Mouse (Mus musculus): ENCODE data around the gene Shank1. TPM values are rescaled to one million over a fixed set of nuclear protein-coding genes. Genes with fewer than 3 reads are reported as not detected.
A peak's percentile ranks its signal among the peaks of the same experiment; 100 is the strongest.

Gene Shank1
- polyA plus RNA-seq, 1 experiment from 2014 or later, result 3.4 TPM

DNA sequence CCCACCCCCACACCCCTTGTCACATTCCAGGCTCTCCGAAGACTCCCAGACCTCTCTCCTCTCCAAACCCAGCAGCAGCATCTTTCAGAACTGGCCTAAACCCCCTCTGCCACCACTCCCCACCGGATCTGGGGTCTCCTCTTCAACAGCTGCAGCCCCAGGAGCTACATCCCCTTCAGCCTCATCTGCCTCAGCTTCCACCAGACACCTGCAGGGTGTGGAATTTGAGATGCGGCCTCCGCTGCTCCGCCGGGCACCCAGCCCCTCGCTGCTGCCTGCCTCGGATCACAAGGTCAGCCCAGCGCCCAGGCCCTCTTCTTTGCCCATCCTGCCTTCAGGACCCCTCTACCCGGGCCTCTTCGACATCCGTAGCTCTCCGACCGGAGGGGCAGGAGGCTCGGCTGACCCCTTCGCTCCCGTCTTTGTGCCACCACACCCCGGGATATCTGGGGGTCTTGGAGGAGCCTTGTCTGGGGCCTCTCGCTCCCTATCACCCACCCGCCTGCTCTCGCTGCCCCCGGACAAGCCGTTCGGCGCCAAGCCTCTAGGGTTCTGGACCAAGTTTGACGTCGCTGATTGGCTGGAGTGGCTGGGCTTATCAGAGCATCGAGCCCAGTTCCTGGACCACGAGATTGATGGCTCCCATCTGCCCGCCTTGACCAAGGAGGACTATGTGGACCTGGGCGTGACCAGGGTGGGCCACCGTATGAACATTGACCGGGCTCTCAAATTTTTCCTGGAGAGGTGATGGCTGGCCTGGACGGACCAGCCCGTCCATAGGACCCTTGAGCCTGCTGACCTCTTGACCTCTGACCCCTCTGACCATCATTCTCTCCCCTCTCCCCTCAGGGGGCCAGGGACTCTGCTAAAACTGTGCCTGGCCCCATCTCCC lies 46.8 kb downstream of the Shank1 start:
- ATAC-seq (ENCODE audit: low FRiP score), result no peak
- peak; percentile 91 for DNase-seq (ENCODE audit: low spot score, missing footprints)
- Histone ChIP-seq H3K27me3 (ENCODE audit: control insufficient read depth, insufficient read depth, low read length) (peaks cover 63% of the 10 kb centered on the region), H3K4me1 (ENCODE audit: control insufficient read depth, insufficient read depth, low read length) (peaks cover 43% of the 10 kb centered on the region), H3K4me3 (ENCODE audit: low read depth, low read length) (peak overlapping the region; percentile 11; the same call in 1 of the 2 replicates), H3K9ac (ENCODE audit: low read length) (peak overlapping the region; percentile 32), H3K9me3 (ENCODE audit: control insufficient read depth, low read length) (no peaks in the 10 kb centered on the region), H3K4me2 (peak overlapping the region; percentile 20), H3K36me3 (ENCODE audit: control insufficient read depth, insufficient read depth, low read length) (no peaks in the 10 kb centered on the region), H3K27ac (ENCODE audit: low read depth, low read length) (no peak overlapping the region)
- 2% methylated on average over 35 of the region's 35 CpGs for WGBS

DNA sequence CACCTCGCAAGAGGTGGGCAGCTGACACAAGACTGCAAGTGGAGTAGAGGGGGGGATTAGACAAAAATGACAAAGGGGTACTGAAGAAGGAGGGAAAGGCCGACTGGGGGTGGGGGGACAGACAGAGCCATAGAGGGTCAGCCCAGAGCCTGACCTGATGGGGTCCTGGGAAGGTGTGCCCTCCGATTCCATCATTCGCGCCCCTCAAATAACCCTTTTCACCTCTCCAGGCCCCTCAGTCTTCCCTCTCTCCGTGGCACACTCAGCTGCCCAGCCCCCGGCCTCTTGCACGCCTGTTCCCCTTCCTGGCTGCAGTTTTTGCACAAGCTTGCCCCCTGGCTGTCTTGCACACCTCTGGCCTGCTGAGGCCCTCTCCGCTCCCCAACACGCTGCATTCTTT lies 47.5 kb downstream of the Shank1 start:
- Histone ChIP-seq H3K36me3 (ENCODE audit: control insufficient read depth, insufficient read depth, low read length) (no peaks in the 10 kb centered on the region), H3K4me1 (ENCODE audit: control insufficient read depth, insufficient read depth, low read length) (peaks cover 38% of the 10 kb centered on the region), H3K27ac (ENCODE audit: low read depth, low read length) (no peak overlapping the region), H3K4me2 (peak overlapping the region; percentile 20), H3K27me3 (ENCODE audit: control insufficient read depth, insufficient read depth, low read length) (peaks cover 58% of the 10 kb centered on the region), H3K9ac (ENCODE audit: low read length) (no peak overlapping the region), H3K4me3 (ENCODE audit: low read depth, low read length) (0 out of 2 replicates have a peak overlapping the region, but pooled peaks have one; percentile 7), H3K9me3 (ENCODE audit: control insufficient read depth, low read length) (no peaks in the 10 kb centered on the region)
- WGBS, result 7% methylated on average over 10 of the region's 10 CpGs
- DNase-seq (ENCODE audit: low spot score, missing footprints), result peak; percentile 90
- ATAC-seq (ENCODE audit: low FRiP score), result no peak

DNA sequence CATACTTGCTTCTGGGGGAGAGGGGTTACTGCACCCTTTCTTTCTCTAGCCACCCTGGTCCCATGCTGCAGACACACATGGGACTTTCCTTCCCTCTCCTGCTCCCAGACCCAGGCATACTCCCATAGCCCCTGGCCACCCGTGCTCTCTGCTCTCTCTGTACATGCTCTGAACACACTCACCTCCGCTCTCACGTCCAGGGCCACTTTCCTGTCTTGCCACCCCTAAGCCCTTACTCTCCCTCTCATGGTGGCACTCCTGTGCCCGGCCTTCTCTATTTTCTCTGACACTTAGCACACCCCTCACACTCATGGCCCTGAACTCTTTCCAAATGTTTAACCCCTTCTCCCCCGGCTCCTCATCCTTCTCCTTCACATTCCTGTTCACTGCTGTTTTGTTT lies 48.0 kb downstream of the Shank1 start:
- no peaks in the 10 kb centered on the region for H3K9me3 ChIP-seq (ENCODE audit: control insufficient read depth, low read length)
- 12% methylated on average over 5 of the region's 5 CpGs for WGBS
- peak overlapping the region; percentile 24; the same call in 1 of the 2 replicates for H3K4me2 ChIP-seq
- no peak for ATAC-seq (ENCODE audit: low FRiP score)
- H3K27ac ChIP-seq (ENCODE audit: low read depth, low read length), result no peak overlapping the region
- peaks cover 53% of the 10 kb centered on the region for H3K27me3 ChIP-seq (ENCODE audit: control insufficient read depth, insufficient read depth, low read length)
- no peaks in the 10 kb centered on the region for H3K36me3 ChIP-seq (ENCODE audit: control insufficient read depth, insufficient read depth, low read length)
- H3K4me1 ChIP-seq (ENCODE audit: control insufficient read depth, insufficient read depth, low read length), result peaks cover 33% of the 10 kb centered on the region
- peak overlapping the region; percentile 27; the same call in 1 of the 2 replicates for H3K9ac ChIP-seq (ENCODE audit: low read length)
- peak; percentile 90 for DNase-seq (ENCODE audit: low spot score, missing footprints)
- H3K4me3 ChIP-seq (ENCODE audit: low read depth, low read length), result no peak overlapping the region

DNA sequence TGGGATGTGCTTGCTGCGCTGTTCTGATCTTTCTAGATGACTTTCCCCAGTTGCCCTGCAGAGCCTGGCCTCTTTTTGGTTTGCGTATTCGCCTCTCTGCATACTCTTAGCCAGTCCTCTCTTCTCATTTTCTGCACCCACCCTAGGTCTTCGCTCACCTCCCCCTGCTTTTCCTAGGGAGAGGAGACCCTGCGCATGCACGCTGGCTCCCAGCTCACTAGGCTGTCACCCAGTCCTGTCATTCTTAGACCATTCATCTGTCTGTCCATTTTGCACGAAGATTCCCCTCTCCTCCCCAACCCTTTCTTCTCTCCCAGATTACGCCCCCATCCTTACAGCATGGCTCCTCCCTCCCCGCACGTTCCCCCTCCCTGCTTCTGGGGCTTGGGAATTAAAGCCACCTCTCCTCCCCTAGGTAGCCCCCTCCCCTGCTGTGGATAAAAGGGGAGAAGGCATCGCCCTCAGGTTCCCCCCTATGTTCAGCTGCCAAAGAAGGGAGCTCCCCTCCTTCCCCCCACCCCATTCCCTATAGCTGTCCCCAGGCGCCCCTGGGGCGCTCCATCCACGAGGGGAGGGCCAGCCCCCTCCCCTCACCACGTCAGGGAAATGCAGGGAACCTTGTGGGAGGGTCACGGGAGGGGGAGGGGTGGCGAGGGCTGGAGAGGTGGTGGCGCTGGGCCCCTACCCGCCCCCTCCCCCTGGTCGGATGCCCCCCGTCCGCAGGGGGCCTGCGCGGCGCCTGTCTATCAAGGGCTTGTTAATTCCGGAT lies 49.0 kb downstream of the Shank1 start:
- peaks cover 25% of the 10 kb centered on the region for H3K4me1 ChIP-seq (ENCODE audit: control insufficient read depth, insufficient read depth, low read length)
- peak overlapping the region; percentile 66 for H3K27ac ChIP-seq (ENCODE audit: low read depth, low read length)
- WGBS, result 3% methylated on average over 25 of the region's 26 CpGs
- H3K36me3 ChIP-seq (ENCODE audit: control insufficient read depth, insufficient read depth, low read length), result no peaks in the 10 kb centered on the region
- ATAC-seq (ENCODE audit: low FRiP score) (peak; percentile 42), DNase-seq (ENCODE audit: low spot score, missing footprints) (peak; percentile 91)
- H3K4me3 ChIP-seq (ENCODE audit: low read depth, low read length), result peak overlapping the region; percentile 47
- H3K9me3 ChIP-seq (ENCODE audit: control insufficient read depth, low read length), result no peaks in the 10 kb centered on the region
- peak overlapping the region; percentile 65 for H3K9ac ChIP-seq (ENCODE audit: low read length)
- peak overlapping the region; percentile 93 for H3K4me2 ChIP-seq
- peaks cover 43% of the 10 kb centered on the region for H3K27me3 ChIP-seq (ENCODE audit: control insufficient read depth, insufficient read depth, low read length)

DNA sequence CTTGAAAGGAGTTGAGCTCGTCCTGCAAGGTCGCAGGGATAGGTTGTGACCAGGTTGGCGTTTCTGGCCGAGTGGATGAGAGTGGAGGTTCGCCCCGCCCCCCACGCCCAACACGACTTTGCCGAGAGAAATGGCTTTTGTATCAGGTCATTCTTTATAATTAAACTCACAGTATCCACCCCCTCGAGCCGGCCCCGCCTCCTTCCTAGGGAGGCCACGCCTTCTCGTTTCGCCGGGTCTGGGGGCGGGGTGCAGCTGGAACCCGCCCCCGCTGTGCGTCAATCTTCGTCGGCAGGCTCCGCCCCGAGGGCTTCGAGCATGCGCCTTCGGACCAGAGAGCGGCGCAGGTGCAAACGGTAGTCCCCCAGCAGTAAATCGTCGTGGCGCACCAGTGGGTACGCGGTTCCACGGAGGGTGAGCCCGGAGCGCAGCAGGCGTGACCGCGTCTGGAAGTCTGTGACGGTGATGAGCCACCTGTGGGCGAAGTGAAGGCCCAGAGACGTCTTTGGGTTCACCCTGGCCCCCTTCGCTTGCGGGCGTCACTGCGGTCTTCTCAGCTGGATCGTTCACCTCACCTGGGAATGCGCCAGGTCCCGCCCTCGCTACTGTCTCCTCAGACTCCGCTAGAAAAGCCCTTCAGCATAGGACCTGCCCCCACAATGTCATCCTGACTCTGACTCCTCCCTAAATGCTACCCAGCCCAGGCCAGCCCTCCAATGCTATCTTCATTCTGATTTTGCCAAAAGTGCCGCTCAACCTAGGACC lies 50.0 kb downstream of the Shank1 start:
- ATAC-seq (ENCODE audit: low FRiP score) (peak; percentile 75), DNase-seq (ENCODE audit: low spot score, missing footprints) (peak; percentile 99)
- Histone ChIP-seq H3K9ac (ENCODE audit: low read length) (peak overlapping the region; percentile 65), H3K4me2 (peak overlapping the region; percentile 93), H3K4me1 (ENCODE audit: control insufficient read depth, insufficient read depth, low read length) (peaks cover 25% of the 10 kb centered on the region), H3K4me3 (ENCODE audit: low read depth, low read length) (peak overlapping the region; percentile 47), H3K27ac (ENCODE audit: low read depth, low read length) (peak overlapping the region; percentile 66), H3K36me3 (ENCODE audit: control insufficient read depth, insufficient read depth, low read length) (no peaks in the 10 kb centered on the region), H3K27me3 (ENCODE audit: control insufficient read depth, insufficient read depth, low read length) (peaks cover 33% of the 10 kb centered on the region), H3K9me3 (ENCODE audit: control insufficient read depth, low read length) (no peaks in the 10 kb centered on the region)
- WGBS, result under 1% methylated on average over 54 of the region's 54 CpGs

DNA sequence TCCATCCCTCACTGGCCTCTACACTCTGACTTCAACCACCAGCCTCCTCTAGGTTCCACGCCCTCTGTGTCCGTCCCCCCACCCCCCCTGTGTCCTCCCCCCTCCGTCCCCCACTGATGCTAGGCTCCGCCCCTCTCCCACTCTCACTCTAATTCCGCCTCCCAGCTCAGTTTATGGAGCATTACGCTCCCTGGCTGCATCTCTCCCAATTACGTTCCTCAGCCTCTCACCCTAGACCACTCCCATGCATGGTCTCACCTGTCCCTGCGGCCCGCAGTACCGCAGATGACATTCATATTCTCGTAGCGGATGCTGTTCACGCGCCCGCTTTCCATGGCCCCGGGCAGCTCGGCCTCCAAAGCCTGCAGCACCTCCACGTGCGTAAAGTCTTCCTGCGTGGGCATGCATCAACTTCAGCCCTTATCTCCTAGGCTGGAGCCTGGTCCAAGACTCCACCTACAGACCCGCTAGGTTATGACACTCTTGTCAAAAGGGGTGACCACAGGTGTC lies 50.8 kb downstream of the Shank1 start:
- peaks cover 25% of the 10 kb centered on the region for H3K4me1 ChIP-seq (ENCODE audit: control insufficient read depth, insufficient read depth, low read length)
- no peak overlapping the region for H3K27ac ChIP-seq (ENCODE audit: low read depth, low read length)
- peak overlapping the region; percentile 65 for H3K9ac ChIP-seq (ENCODE audit: low read length)
- peak overlapping the region; percentile 47 for H3K4me3 ChIP-seq (ENCODE audit: low read depth, low read length)
- H3K27me3 ChIP-seq (ENCODE audit: control insufficient read depth, insufficient read depth, low read length), result peaks cover 26% of the 10 kb centered on the region
- WGBS, result 5% methylated on average over 21 of the region's 21 CpGs
- H3K4me2 ChIP-seq, result peak overlapping the region; percentile 93
- no peaks in the 10 kb centered on the region for H3K9me3 ChIP-seq (ENCODE audit: control insufficient read depth, low read length)
- ATAC-seq (ENCODE audit: low FRiP score) (0 out of 2 replicates have a peak, but pooled peaks have one; percentile 1), DNase-seq (ENCODE audit: low spot score, missing footprints) (no peak)
- no peaks in the 10 kb centered on the region for H3K36me3 ChIP-seq (ENCODE audit: control insufficient read depth, insufficient read depth, low read length)

GRCm38 (mm10) chr7:44372678-44373077 lies 62.6 kb downstream of the Shank1 start:
- Histone ChIP-seq H3K27ac (ENCODE audit: low read depth, low read length) (no peak overlapping the region), H3K4me1 (ENCODE audit: control insufficient read depth, insufficient read depth, low read length) (peaks cover 11% of the 10 kb centered on the region), H3K27me3 (ENCODE audit: control insufficient read depth, insufficient read depth, low read length) (no peaks in the 10 kb centered on the region), H3K9ac (ENCODE audit: low read length) (no peak overlapping the region), H3K9me3 (ENCODE audit: control insufficient read depth, low read length) (no peaks in the 10 kb centered on the region), H3K36me3 (ENCODE audit: control insufficient read depth, insufficient read depth, low read length) (no peaks in the 10 kb centered on the region), H3K4me2 (no peak overlapping the region), H3K4me3 (ENCODE audit: low read depth, low read length) (no peak overlapping the region)
- DNase-seq (ENCODE audit: low spot score, missing footprints), result no peak
- 86% methylated on average over 8 of the region's 8 CpGs for WGBS
- no peak for ATAC-seq (ENCODE audit: low FRiP score)

GRCm38 (mm10) chr7:44373460-44373859 lies 63.4 kb downstream of the Shank1 start:
- Histone ChIP-seq H3K9ac (ENCODE audit: low read length) (peak overlapping the region; percentile 44; the same call in 1 of the 2 replicates), H3K27me3 (ENCODE audit: control insufficient read depth, insufficient read depth, low read length) (no peaks in the 10 kb centered on the region), H3K36me3 (ENCODE audit: control insufficient read depth, insufficient read depth, low read length) (no peaks in the 10 kb centered on the region), H3K4me2 (peak overlapping the region; percentile 84), H3K9me3 (ENCODE audit: control insufficient read depth, low read length) (no peaks in the 10 kb centered on the region), H3K4me1 (ENCODE audit: control insufficient read depth, insufficient read depth, low read length) (peaks cover 11% of the 10 kb centered on the region), H3K27ac (ENCODE audit: low read depth, low read length) (no peak overlapping the region), H3K4me3 (ENCODE audit: low read depth, low read length) (peak overlapping the region; percentile 55)
- 14% methylated on average over 7 of the region's 7 CpGs for WGBS
- DNase-seq (ENCODE audit: low spot score, missing footprints) (peak; percentile 90), ATAC-seq (ENCODE audit: low FRiP score) (no peak)

Measured in midbrain, embryonic 11.5 days (tissue).